Mouse (Mus musculus): Measurements from ENCODE around the gene Cbs.

DNA sequence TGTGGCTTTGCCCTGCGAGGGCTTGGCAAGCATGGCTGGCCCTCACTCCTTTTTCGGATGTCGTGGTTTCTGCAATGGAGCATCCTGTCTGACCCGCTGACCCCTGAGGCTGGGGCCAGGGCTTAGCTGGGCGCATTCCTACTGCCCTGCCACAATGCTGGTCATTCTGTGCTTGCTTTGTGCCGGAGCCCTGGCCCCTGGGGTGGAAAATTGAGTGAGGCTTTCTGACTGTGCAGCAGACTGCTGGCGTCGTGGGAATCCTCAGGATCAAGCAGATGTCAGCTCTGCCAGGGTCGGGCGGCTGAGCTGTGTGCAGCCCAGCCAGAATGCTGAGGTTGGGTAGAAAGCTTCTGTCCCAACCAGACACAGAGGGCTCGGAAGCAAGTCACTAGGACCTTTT lies 33.1 kb upstream of the Cbs start:
- TF ChIP-seq CTCF (IDR thresholded peaks at IDR 0.05; ENCODE audit: low read depth, low read length) (no peak), GATA2 (IDR thresholded peaks at IDR 0.05; ENCODE audit: borderline replicate concordance, low read depth, low read length) (no peak), GATA1 (IDR thresholded peaks at IDR 0.05; ENCODE audit: borderline replicate concordance, low read length) (no peak), POLR2AphosphoS5 (IDR thresholded peaks at IDR 0.05; ENCODE audit: insufficient replicate concordance, low read depth, low read length) (no peak)
